Mouse (Mus musculus) limb, embryonic 14.5 days (tissue): ENCODE data around the gene Ccdc70. TPM values are rescaled to one million over a fixed set of nuclear protein-coding genes. Genes with fewer than 3 reads are reported as not detected.
A peak's percentile ranks its signal among the peaks of the same experiment; 100 is the strongest.

Source experiments
- ATAC-seq: fragments of 200-750 bp; cut with Nextera tagmentation; 2 replicates; pipeline ENCODE4 v1.8.0; 2017; ENCODE audit warnings: low read depth, moderate number of reproducible peaks, moderate TSS enrichment; ENCODE audit not compliant: low FRiP score
- DNase-seq: peaks from one replicate; pipeline ENCODE4 v3.0.0-alpha.2; 2015; ENCODE audit warnings: low spot score
- H3K27ac ChIP-seq: fragments of 300-500 bp; sonication (generic); replicated peaks from 2 replicates; pipeline ENCODE4 v1.5.1; 2014; ENCODE audit warnings: low read depth, mild to moderate bottlenecking, low read length, moderate library complexity, mixed read lengths
- H3K27me3 ChIP-seq: fragments of 300-500 bp; sonication (generic); 2 replicates; pipeline ENCODE4 v1.6.1; 2014; ENCODE audit warnings: low read length, mixed read lengths; ENCODE audit not compliant: control insufficient read depth, insufficient read depth
- H3K36me3 ChIP-seq: fragments of 300-500 bp; sonication (generic); 2 replicates; pipeline ENCODE4 v1.6.1; 2014; ENCODE audit warnings: mild to moderate bottlenecking, low read length, moderate library complexity, mixed read lengths; ENCODE audit not compliant: control insufficient read depth, insufficient read depth
- H3K4me1 ChIP-seq: fragments of 300-500 bp; sonication (generic); 2 replicates; pipeline ENCODE4 v1.6.1; 2014; ENCODE audit warnings: antibody characterized with exemption, low read length, mixed read lengths; ENCODE audit not compliant: control insufficient read depth, insufficient read depth
- H3K4me2 ChIP-seq: fragments of 300-500 bp; sonication (generic); replicated peaks from 2 replicates; pipeline ENCODE4 v1.6.1; 2014; ENCODE audit warnings: low read depth, mild to moderate bottlenecking, low read length, moderate library complexity; ENCODE audit not compliant: severe bottlenecking
- H3K4me3 ChIP-seq: fragments of 300-500 bp; sonication (generic); replicated peaks from 2 replicates; pipeline ENCODE4 v1.5.1; 2014; ENCODE audit warnings: low read length
- H3K9ac ChIP-seq: fragments of 300-500 bp; sonication (generic); 2 replicates; pipeline ENCODE4 v1.6.1; 2014; ENCODE audit warnings: mild to moderate bottlenecking, low read depth, low read length, moderate library complexity; ENCODE audit not compliant: severe bottlenecking
- H3K9me3 ChIP-seq: fragments of 300-500 bp; sonication (generic); 2 replicates; pipeline ENCODE4 v1.6.1; 2016; ENCODE audit warnings: low read length; ENCODE audit not compliant: control insufficient read depth
- POLR2A ChIP-seq: fragments of 200-500 bp; IDR thresholded peaks from 2 replicates; pipeline ENCODE4 v1.8.0; 2012; ENCODE audit warnings: inconsistent platforms, mild to moderate bottlenecking, moderate library complexity, borderline replicate concordance; ENCODE audit not compliant: insufficient read depth, insufficient read length; ENCODE audit errors: extremely low read depth
- WGBS: fragments of 180-500 bp; shearing (Covaris S2); extraction: QIAGEN DNeasy Blood & Tissue Kit; methylation state at CpG from one replicate; pipeline ENCODE4 v1.1.7; 2014; 5-methylcytosine and 5-hydroxymethylcytosine counted together
- polyA plus RNA-seq, 2 experiments: library from polyadenylated mRNA; depleted of rRNA in 1 of 2; stranded (reverse) in 1 of 2; unstranded in 1 of 2; fragments of >200 nt; fragmentation: Nextera tagmentation in 1 of 2; extraction: Ambion mirVana in 1 of 2; gene quantifications; 2 replicates each; pipeline versions ENCODE4 v1.2.1 to v1.2.3; 2012 to 2014

Gene Ccdc70
- polyA plus RNA-seq, 2 experiments = not detected

GRCm38 (mm10) chr8:21978193-21978592 lies 8.6 kb downstream of the Ccdc70 start:
- TF ChIP-seq POLR2A = no peak

DNA sequence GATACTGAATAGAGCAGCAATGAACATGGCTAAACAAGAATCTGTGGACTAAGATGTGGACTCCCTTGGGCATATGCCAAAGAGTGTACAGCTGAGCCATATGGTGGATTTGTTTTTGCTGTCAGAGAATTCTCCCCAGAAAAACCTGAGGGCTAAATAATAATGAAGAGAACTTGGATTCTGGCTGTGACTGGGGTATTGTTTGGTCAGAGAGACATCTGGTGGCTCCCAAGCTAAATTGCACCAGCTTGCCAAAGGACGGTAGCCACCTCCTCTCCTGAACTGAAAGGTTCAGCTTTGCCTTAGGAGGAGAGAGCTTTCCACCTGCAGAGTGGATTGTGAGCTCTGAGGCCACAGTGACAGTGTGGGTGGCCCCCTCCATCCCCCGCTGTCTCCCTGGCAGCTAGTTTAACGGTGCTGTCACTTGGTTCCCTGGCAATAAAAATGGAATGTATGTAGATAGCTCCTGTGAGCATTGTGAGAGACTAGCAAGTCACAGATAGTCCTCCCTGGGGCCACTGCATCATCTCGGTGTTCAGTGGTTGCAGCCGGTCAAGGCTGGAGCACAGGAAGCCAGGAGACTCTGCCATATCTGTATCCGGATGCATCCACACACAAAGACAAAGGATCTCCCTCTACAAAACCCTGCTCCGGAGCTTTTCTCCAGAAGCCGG lies 12.2 kb downstream of the Ccdc70 start:
- ATAC-seq = no peak
- no peak for TF ChIP-seq POLR2A

More at GRCm38 (mm10) chr8:21978193-21978592, 8.6 kb downstream of the Ccdc70 start:
- no peaks in the 10 kb centered on the region for H3K27me3 ChIP-seq
- no peaks in the 10 kb centered on the region for H3K4me1 ChIP-seq
- H3K4me3 ChIP-seq = no peak overlapping the region
- no peak for DNase-seq
- no peak overlapping the region for H3K9ac ChIP-seq
- 56% methylated on average over 4 of the region's 4 CpGs for WGBS
- no peak overlapping the region for H3K4me2 ChIP-seq
- H3K9me3 ChIP-seq = no peaks in the 10 kb centered on the region
- H3K36me3 ChIP-seq = no peaks in the 10 kb centered on the region
- no peak for ATAC-seq
- no peak overlapping the region for H3K27ac ChIP-seq

GRCm38 (mm10) chr8:21992184-21992583 lies 22.6 kb downstream of the Ccdc70 start:
- H3K27me3 ChIP-seq = no peaks in the 10 kb centered on the region
- H3K27ac ChIP-seq = no peak overlapping the region
- TF ChIP-seq POLR2A = no peak
- H3K9ac ChIP-seq = no peak overlapping the region
- H3K36me3 ChIP-seq = no peaks in the 10 kb centered on the region
- H3K4me1 ChIP-seq = no peaks in the 10 kb centered on the region
- no peaks in the 10 kb centered on the region for H3K9me3 ChIP-seq
- DNase-seq (no peak), ATAC-seq (no peak)
- no peak overlapping the region for H3K4me2 ChIP-seq
- no peak overlapping the region for H3K4me3 ChIP-seq
- 27% methylated on average over 6 of the region's 6 CpGs for WGBS

More for the DNA sequence above, 12.2 kb downstream of the Ccdc70 start:
- Histone ChIP-seq H3K9ac (no peak overlapping the region), H3K4me1 (no peaks in the 10 kb centered on the region), H3K27ac (no peak overlapping the region), H3K27me3 (no peaks in the 10 kb centered on the region), H3K36me3 (no peaks in the 10 kb centered on the region), H3K4me2 (no peak overlapping the region), H3K4me3 (no peak overlapping the region), H3K9me3 (no peaks in the 10 kb centered on the region)
- WGBS = 57% methylated on average over 8 of the region's 8 CpGs
- no peak for DNase-seq

DNA sequence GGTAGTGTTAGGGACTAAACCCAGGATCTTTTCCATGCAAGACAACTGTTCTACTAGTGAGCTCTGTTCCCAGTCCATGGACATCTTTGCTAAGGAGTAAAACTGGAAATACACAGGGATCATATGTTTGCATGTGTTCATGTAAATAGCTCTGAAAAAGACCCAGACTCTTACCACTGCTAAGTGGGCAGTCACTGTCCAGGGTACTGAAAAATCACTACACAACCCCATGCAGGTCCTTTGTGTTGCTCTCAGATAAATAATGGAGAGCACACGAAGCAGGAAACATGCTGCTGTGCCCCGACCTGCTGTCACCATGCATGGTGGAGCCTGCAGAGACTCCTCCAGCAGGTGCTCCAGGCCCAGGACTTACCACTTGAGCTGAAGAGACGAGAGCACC lies 25.6 kb downstream of the Ccdc70 start:
- H3K9ac ChIP-seq = no peak overlapping the region
- ATAC-seq (no peak), DNase-seq (peak; percentile 58)
- H3K27ac ChIP-seq = no peak overlapping the region
- no peak overlapping the region for H3K4me2 ChIP-seq
- H3K27me3 ChIP-seq = no peaks in the 10 kb centered on the region
- WGBS = 56% methylated on average over 3 of the region's 3 CpGs
- H3K4me3 ChIP-seq = no peak overlapping the region
- H3K4me1 ChIP-seq = no peaks in the 10 kb centered on the region
- H3K9me3 ChIP-seq = no peaks in the 10 kb centered on the region
- TF ChIP-seq POLR2A = no peak
- H3K36me3 ChIP-seq = no peaks in the 10 kb centered on the region

DNA sequence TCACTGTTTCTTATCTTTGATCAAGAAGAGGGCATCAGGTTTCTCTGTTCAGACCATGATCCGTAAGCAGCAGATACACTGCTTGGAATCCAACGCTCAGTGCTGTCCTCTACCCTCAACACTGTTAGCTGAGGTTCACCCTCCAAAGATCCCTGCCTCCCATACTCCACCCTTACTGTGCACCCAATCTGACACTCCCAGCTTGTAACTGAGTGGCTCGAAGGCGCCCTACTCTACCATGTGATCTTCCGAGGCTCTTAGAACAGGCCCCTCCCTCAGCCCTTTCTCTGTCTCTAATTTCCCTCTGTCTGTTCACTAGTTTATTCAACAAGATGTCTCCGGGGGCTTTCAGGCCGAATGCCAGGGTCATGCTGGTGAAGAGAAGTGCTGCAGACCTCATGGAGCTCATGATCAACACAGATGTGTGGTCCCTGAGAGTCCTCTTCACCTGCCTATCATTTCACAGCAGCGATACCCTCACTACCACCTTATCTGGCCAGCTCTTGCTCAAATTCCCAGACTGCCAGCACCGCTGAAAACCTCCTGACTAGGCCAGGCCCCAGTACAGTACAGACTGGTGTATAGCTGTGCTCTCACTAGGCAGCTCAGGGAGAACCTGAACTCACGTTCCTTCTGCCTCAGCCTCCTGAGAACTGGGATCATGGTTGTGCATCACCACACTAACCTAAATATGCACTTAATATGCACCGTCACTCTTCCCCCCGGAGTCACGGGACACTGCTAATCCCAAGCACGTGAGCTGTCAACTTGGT lies 35.4 kb downstream of the Ccdc70 start:
- DNase-seq = no peak
- WGBS = 81% methylated on average over 14 of the region's 14 CpGs
- no peak overlapping the region for H3K4me2 ChIP-seq
- no peak for TF ChIP-seq POLR2A
- no peak overlapping the region for H3K27ac ChIP-seq
- no peaks in the 10 kb centered on the region for H3K9me3 ChIP-seq
- no peaks in the 10 kb centered on the region for H3K4me1 ChIP-seq
- H3K36me3 ChIP-seq = no peaks in the 10 kb centered on the region
- no peak for ATAC-seq
- no peak overlapping the region for H3K9ac ChIP-seq
- H3K4me3 ChIP-seq = no peak overlapping the region
- H3K27me3 ChIP-seq = no peaks in the 10 kb centered on the region
